Mouse (Mus musculus) midbrain, embryonic 16.5 days (tissue): ENCODE measurements at regions not wholly inside any gene's neighbourhood (a gene's known extent, or its start where the extent isn't known, plus 50 kb on each side); places are given as distances from the start of the nearest gene placed in this dataset.

Source experiments
- ATAC-seq: fragments of 200-750 bp; cut with Nextera tagmentation; 2 replicates; pipeline ENCODE4 v1.8.0; 2017; ENCODE audit warnings: moderate TSS enrichment
- H3K27ac ChIP-seq: fragments of 300-500 bp; sonication (generic); 2 replicates; pipeline ENCODE4 v1.5.1; 2014; ENCODE audit warnings: mild to moderate bottlenecking, low read length, mixed read lengths
- H3K27me3 ChIP-seq: fragments of 300-500 bp; sonication (generic); 2 replicates; pipeline ENCODE4 v1.6.1; 2014; ENCODE audit warnings: low read depth, low read length, mixed read lengths; ENCODE audit not compliant: control insufficient read depth, insufficient read depth
- H3K36me3 ChIP-seq: fragments of 300-500 bp; sonication (generic); 2 replicates; pipeline ENCODE4 v1.6.1; 2014; ENCODE audit warnings: mild to moderate bottlenecking, low read length, moderate library complexity, mixed read lengths; ENCODE audit not compliant: control insufficient read depth, insufficient read depth
- H3K4me1 ChIP-seq: fragments of 300-500 bp; sonication (generic); 2 replicates; pipeline ENCODE4 v1.6.1; 2014; ENCODE audit warnings: mild to moderate bottlenecking, low read length, mixed read lengths; ENCODE audit not compliant: control insufficient read depth, insufficient read depth
- H3K4me2 ChIP-seq: fragments of 300-500 bp; sonication (generic); 2 replicates; pipeline ENCODE4 v1.6.1; 2014; ENCODE audit warnings: mild to moderate bottlenecking, low read length, mixed read lengths
- H3K4me3 ChIP-seq: fragments of 300-500 bp; sonication (generic); 2 replicates; pipeline ENCODE4 v1.5.1; 2014; ENCODE audit warnings: low read depth, mild to moderate bottlenecking, low read length, moderate library complexity, mixed read lengths
- H3K9ac ChIP-seq: fragments of 300-500 bp; sonication (generic); 2 replicates; pipeline ENCODE4 v1.6.1; 2014; ENCODE audit warnings: low read depth, low read length, mixed read lengths
- H3K9me3 ChIP-seq: fragments of 300-500 bp; sonication (generic); replicated peaks from 2 replicates; pipeline ENCODE4 v1.6.1; 2014; ENCODE audit warnings: mild to moderate bottlenecking, low read length, mixed read lengths; ENCODE audit not compliant: control insufficient read depth, poor library complexity, severe bottlenecking
- WGBS: fragments of 180-500 bp; shearing (Covaris S2); extraction: QIAGEN DNeasy Blood & Tissue Kit; methylation state at CpG from one replicate; pipeline ENCODE4 v1.1.7; 2014; 5-methylcytosine and 5-hydroxymethylcytosine counted together

DNA sequence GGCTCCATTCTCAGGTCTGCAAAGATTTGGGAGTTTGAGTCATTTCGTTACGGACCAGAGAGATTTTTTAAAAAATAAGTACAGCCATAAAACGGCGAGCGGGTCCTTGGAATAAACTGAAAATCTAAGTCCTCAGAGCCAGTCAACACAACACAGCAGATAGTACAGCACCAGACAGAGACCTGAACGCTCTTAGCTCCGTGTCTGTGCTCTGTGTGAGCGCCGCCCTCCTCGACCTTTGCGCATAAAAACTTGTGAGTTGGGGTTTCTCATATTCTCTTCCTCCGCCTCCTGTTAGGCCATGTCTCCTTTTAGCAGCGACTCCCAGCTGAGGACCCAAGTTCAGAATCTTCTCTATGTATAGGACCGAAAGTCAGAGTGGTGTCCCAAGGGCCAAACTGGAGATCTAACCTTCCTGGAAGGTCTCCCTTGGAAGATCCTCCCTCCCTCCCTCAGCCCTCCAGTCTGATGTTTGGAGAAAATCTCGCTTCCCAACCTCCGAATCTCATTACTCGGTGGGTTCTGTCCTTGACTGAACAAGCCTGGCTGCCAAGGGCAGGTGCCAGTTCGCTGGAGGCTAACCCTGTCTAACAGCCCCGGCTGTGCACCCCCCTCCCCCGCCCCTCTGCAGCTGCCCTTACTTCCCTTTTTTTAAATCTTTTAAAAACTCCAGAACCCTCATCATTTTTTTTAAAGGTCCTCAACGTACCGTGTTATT lies 314.0 kb downstream of the Parp8 start:
- no peak overlapping the region for H3K27ac ChIP-seq
- no peak overlapping the region for H3K9ac ChIP-seq
- WGBS, result 2% methylated on average over 22 of the region's 22 CpGs
- peak overlapping the region; percentile 52 for H3K4me2 ChIP-seq
- H3K27me3 ChIP-seq, result peaks cover 40% of the 10 kb centered on the region
- H3K4me1 ChIP-seq, result peaks cover 7% of the 10 kb centered on the region; the same call in 1 of the 2 replicates
- no peaks in the 10 kb centered on the region for H3K9me3 ChIP-seq
- peak; percentile 32; the same call in 1 of the 2 replicates for ATAC-seq
- H3K36me3 ChIP-seq, result no peaks in the 10 kb centered on the region
- peak overlapping the region; percentile 24; the same call in 1 of the 2 replicates for H3K4me3 ChIP-seq

DNA sequence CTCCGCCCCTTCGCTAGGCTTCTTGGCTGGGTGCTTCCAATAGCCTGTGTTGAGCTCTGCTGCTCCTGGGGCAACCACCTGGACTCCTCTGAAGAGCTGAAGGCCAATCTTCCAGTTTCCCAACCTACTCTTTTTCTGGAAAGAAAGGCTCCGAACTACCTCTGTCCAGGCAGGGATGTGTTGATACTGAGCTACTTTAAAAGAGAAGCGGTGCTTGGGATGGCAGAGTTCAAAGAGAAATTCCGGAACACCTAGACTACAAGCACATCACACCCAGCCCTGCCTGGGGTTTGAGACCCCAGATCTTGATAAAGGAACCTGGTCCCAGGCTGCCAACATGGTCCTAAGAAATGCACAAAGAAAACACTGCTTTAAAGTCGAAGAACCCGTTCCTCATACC lies 315.7 kb downstream of the Parp8 start:
- Histone ChIP-seq H3K9me3 (no peaks in the 10 kb centered on the region), H3K4me2 (no peak overlapping the region), H3K27ac (no peak overlapping the region), H3K9ac (no peak overlapping the region), H3K4me3 (no peak overlapping the region), H3K4me1 (peaks cover 14% of the 10 kb centered on the region), H3K36me3 (no peaks in the 10 kb centered on the region), H3K27me3 (peaks cover 41% of the 10 kb centered on the region)
- 11% methylated on average over 7 of the region's 7 CpGs for WGBS
- ATAC-seq, result no peak

DNA sequence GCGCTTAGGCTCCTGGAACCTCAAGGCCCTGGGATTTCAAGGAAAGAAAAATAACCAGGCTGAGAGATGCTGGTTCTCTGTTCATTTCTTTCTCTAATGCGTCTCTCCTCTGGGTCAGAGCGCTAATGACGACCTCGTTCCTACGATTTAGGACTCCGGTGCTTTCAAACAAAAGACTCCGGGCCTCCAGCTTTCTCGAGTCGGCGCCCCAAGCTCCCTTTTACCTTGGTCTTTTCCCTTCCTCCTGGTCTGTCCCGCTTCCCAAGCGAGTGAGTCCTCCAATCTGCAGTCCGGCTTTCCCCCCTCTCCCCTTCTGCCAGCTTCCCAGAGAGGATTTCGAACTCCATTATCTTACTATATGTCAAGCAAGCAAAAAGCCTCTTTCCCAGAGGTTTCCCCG lies 316.5 kb downstream of the Parp8 start:
- H3K27me3 ChIP-seq, result peaks cover 43% of the 10 kb centered on the region
- peak overlapping the region; percentile 35 for H3K27ac ChIP-seq
- peak overlapping the region; percentile 28 for H3K4me2 ChIP-seq

DNA sequence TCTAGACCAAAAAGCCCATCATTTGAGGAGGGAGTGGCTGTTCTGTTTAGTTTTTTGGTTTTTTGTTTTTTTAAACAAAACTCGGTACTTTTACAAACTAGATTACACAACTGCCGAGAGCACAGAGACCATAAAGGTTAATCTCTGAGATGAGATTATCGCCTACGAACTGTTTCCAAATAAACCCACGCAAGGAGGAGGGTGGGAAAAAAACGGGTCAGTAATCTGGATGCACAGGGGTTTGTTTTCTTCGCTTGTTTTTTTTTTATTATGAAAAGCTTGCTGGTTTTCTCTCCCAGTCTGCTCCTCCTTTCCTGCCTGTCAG lies 316.9 kb downstream of the Parp8 start:
- Histone ChIP-seq H3K9ac (no peak overlapping the region), H3K36me3 (no peaks in the 10 kb centered on the region), H3K27me3 (peaks cover 43% of the 10 kb centered on the region), H3K27ac (peak overlapping the region; percentile 35; the same call in 1 of the 2 replicates), H3K4me1 (peaks cover 14% of the 10 kb centered on the region), H3K4me3 (no peak overlapping the region), H3K4me2 (peak overlapping the region; percentile 28), H3K9me3 (no peaks in the 10 kb centered on the region)
- ATAC-seq, result no peak
- 2% methylated on average over 7 of the region's 7 CpGs for WGBS

More for the DNA sequence above, 316.5 kb downstream of the Parp8 start:
- Histone ChIP-seq H3K9me3 (no peaks in the 10 kb centered on the region), H3K4me3 (no peak overlapping the region), H3K4me1 (peaks cover 14% of the 10 kb centered on the region), H3K36me3 (no peaks in the 10 kb centered on the region), H3K9ac (no peak overlapping the region)
- ATAC-seq, result no peak
- 1% methylated on average over 16 of the region's 16 CpGs for WGBS

DNA sequence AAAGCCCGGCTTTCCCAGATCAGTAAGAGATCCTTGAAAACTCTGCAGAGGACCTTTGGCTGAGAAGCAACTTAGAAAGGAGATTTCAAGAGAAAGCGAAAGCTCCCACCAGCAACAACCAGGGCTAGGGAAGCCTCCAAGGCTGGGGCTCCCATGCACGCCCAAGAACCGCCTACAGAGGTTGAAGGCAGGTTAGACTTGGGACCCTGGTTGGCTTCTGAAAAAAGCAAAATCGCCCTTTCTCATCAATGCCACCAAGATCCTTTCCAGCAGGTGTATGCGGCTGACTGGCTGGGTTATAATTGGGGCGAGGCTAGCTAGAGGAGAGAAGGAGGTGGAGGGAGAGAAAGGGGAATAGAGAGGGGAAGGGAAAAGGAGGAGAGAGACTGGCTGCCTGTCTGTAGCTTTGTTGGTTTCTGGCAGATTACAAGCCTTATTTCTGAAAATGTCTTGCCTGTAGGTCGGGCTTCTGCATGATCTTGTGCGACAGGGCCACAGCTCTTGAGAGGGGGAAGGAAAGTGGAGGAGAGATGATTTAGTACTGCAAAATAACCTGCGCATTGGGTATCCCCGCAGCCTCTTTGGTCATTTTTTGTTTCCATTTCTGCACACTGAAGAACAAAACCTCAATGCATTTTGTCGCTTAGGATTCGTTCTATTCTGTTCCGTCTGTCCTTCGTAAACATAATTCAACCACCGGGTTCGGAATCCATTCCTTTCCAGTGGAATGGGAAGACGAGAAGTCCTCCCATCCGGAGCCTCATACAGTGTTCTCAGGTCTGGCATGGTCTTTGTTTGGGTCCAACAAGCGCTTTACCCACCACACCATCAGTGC lies 317.5 kb downstream of the Parp8 start:
- Histone ChIP-seq H3K4me3 (no peak overlapping the region), H3K9ac (no peak overlapping the region), H3K9me3 (no peaks in the 10 kb centered on the region), H3K4me1 (peaks cover 14% of the 10 kb centered on the region), H3K4me2 (peak overlapping the region; percentile 25; the same call in 1 of the 2 replicates), H3K36me3 (no peaks in the 10 kb centered on the region), H3K27ac (peak overlapping the region; percentile 44), H3K27me3 (peaks cover 40% of the 10 kb centered on the region)
- no peak for ATAC-seq
- 2% methylated on average over 20 of the region's 20 CpGs for WGBS

DNA sequence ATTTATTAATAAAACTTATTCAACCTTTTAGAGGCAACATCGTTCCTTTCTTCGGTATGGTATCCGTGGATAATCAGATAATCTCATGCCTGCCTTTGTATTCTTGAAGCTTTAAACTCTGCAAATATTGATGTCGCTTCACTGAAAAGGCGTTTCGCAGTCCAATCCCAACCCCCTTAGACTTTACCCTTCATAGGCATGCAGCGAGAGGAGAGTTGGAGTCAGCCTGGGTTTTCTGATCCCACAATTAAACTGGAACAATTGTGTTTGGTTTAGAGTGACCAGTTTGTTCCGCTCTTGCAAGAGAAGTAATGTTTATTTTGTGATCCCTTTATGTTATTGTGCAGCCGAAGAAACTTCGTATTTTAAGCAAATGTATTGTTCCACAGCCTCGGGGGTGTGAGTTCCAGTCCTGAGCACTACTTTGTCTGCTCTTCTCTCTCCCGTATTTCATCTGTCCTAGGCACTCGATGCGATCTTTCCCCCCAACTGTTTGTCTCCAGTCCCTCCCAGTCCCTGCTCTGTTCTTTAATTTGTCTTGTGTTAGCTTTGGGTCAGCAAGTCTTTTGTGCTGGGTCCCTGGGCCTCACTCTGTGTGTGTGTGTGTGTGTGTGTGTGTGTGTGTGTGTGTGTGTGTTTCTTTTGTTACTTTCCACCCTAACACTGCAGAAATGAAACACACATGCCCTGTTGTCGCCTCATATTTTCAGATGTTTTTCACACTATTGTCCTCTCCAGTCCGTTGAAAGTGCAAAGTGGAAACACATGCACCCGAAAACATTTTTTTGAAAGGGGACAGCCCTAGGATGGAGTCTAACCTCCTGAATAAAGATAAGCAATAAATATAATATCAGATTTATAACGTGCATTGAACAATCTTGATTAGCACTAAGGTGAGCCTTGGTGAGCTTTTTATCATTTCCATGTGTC lies 318.7 kb downstream of the Parp8 start:
- 2% methylated on average over 18 of the region's 18 CpGs for WGBS
- H3K4me2 ChIP-seq, result no peak overlapping the region
- peaks cover 35% of the 10 kb centered on the region for H3K27me3 ChIP-seq
- no peaks in the 10 kb centered on the region for H3K9me3 ChIP-seq
- peak overlapping the region; percentile 5; the same call in 1 of the 2 replicates for H3K4me3 ChIP-seq
- peaks cover 9% of the 10 kb centered on the region for H3K4me1 ChIP-seq
- no peak for ATAC-seq
- H3K9ac ChIP-seq, result no peak overlapping the region
- H3K27ac ChIP-seq, result no peak overlapping the region
- no peaks in the 10 kb centered on the region for H3K36me3 ChIP-seq

DNA sequence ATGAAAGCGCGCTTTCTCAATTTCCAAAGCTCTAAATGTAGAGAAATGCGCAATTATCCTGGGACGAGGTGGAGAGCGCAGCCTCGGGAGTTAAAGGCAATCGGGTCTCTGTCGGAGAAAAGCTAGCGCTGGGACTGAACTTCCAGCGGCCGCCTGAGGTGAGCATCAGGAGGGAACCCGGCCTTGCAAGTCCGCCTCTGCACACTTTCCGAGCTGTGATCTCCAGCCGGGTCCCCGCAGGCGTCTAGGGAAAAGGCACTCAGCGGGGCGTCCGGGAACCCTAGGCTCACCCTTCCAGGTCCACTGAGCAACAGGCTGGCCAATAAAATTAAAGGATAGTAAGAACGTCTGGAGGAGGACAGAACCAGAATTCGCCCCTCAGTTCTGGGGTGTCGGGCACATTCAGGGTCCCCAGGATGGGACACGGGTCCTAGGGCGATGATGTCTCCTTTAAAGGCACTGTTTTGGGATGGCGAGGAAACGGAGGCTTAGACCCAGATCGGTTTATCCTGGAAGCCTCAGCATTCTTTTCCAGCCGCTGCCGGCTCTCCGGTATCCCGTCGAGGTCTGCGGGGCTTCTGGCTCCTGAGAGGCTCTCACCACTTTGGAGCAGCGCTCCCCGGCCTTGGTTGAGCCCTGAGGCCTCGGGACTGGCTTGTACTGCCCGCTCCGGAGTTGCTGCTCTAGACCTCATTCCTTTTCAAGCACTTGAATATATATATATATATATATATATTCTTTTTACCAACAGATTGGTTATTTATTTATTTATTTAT lies 319.5 kb downstream of the Parp8 start:
- WGBS, result under 1% methylated on average over 39 of the region's 39 CpGs
- peak overlapping the region; percentile 49; the same call in 1 of the 2 replicates for H3K9ac ChIP-seq

DNA sequence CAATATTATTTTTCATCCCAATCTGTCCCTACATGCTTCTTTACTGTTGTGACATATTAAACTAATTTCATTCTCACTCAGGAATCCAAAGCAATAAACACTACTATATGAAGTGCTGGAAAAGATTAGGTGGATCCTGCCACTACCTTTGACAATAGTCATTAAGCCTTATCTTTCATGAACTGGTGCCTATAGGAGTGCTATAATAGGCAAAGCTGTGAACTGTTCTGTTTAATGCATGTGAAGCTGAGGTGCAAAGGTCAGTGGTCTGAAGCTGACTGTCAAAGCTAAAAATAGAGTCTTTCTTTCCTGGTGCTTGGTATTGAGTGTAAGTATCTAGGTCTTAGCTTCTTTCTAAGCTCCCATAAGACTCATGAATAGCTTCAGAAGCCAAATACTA lies 336.6 kb downstream of the Parp8 start:
- no peak overlapping the region for H3K4me3 ChIP-seq
- no peak overlapping the region for H3K9ac ChIP-seq
- ATAC-seq, result no peak
- H3K27ac ChIP-seq, result no peak overlapping the region
- 0 out of 2 replicates have a peak, but pooled peaks cover 7% of the 10 kb centered on the region for H3K9me3 ChIP-seq
- no peak overlapping the region for H3K4me2 ChIP-seq
- no peaks in the 10 kb centered on the region for H3K36me3 ChIP-seq
- H3K27me3 ChIP-seq, result no peaks in the 10 kb centered on the region
- no peaks in the 10 kb centered on the region for H3K4me1 ChIP-seq

More for the DNA sequence above, 319.5 kb downstream of the Parp8 start:
- Histone ChIP-seq H3K4me1 (peaks cover 7% of the 10 kb centered on the region; the same call in 1 of the 2 replicates), H3K9me3 (no peaks in the 10 kb centered on the region), H3K27me3 (peaks cover 34% of the 10 kb centered on the region), H3K27ac (peak overlapping the region; percentile 26), H3K4me3 (peak overlapping the region; percentile 17), H3K36me3 (no peaks in the 10 kb centered on the region), H3K4me2 (peak overlapping the region; percentile 48)
- ATAC-seq, result no peak; the same call in 1 of the 2 replicates
